Mouse (Mus musculus) adrenal gland, postnatal 10 days (tissue): ENCODE data around the gene Olfr470. TPM values are rescaled to one million over a fixed set of nuclear protein-coding genes. Genes with fewer than 3 reads are reported as not detected.
"Not testable (repeated sequence)": the region's sequence is repeated elsewhere in the genome, so short reads cannot be mapped to it uniquely, and the experiment has no call there.

Experiments
- DNase-seq: peaks from one replicate; pipeline ENCODE4 v3.0.0; 2021; ENCODE audit warnings: mixed read lengths
- long read RNA-seq, 2 experiments: library from polyadenylated mRNA; stranded (forward); transcript quantifications; one replicate each; pipeline ENCODE4 v2.0.0; 2021
- total RNA-seq, 2 experiments: library from RNA; stranded (reverse); gene quantifications; 2 replicates each; pipeline ENCODE4 v1.2.3; 2021

The Olfr470 gene
- not detected for total RNA-seq
- long read RNA-seq, experiment 1: 0 reads
- long read RNA-seq, experiment 2: 0 reads

GRCm38 (mm10) chr7:107847390-107847789, at the start of gene Olfr470:
TSS of gene Olfr470 (minus strand) at chr7:107847490.
- DNase-seq: not testable (repeated sequence)

- peak; percentile 5 for DNase-seq
Observed at GRCm38 (mm10) chr7:107841719-107842118, 5.6 kb downstream of the Olfr470 start.

- not testable (repeated sequence) for DNase-seq
Observed at GRCm38 (mm10) chr7:107825441-107825840, 21.8 kb downstream of the Olfr470 start, which contains the start of gene Olfr469. TSS of gene Olfr469 (minus strand) at chr7:107825541.

GRCm38 (mm10) chr7:107823867-107824266, 23.4 kb downstream of the Olfr470 start:
- not testable (repeated sequence) for DNase-seq

- no peak for DNase-seq
Observed at GRCm38 (mm10) chr7:107819442-107819841, 27.8 kb downstream of the Olfr470 start.

- no peak for DNase-seq
Observed at GRCm38 (mm10) chr7:107811963-107812362, 35.3 kb downstream of the Olfr470 start, which contains the start of gene Olfr467. TSS of gene Olfr467 (plus strand) at chr7:107812263.

GRCm38 (mm10) chr7:107802138-107802537, 45.2 kb downstream of the Olfr470 start:
- no peak for DNase-seq

- DNase-seq: no peak
Observed at GRCm38 (mm10) chr7:107801108-107801507, 46.2 kb downstream of the Olfr470 start, which contains the start of gene Ovch2. TSS of gene Ovch2 (minus strand) at chr7:107801208.

- DNase-seq: no peak
Observed at GRCm38 (mm10) chr7:107796500-107796899, 50.8 kb downstream of the Olfr470 start.

Other genes with a start within 250 kb of the Olfr470 start
- not detected for gene 5330417H12Rik, start 222.3 kb downstream of the Olfr470 start, total RNA-seq
- gene Cyb5r2, start 89.5 kb downstream of the Olfr470 start, total RNA-seq: not detected
- not detected for gene Ovch2, start 46.3 kb downstream of the Olfr470 start, total RNA-seq
- not detected for gene Olfr467, start 35.2 kb downstream of the Olfr470 start, total RNA-seq
- gene Olfr469, start 21.9 kb downstream of the Olfr470 start, total RNA-seq: not detected
- not detected for gene Olfr472, start 50.4 kb upstream of the Olfr470 start, total RNA-seq
- not detected for gene Olfr473, start 83.0 kb upstream of the Olfr470 start, total RNA-seq
- not detected for gene Olfr474, start 107.2 kb upstream of the Olfr470 start, total RNA-seq
- not detected for gene Olfr476, start 117.3 kb upstream of the Olfr470 start, total RNA-seq
- under 1 TPM in 1 of 2 experiments, not detected in 1; 0.09 TPM for gene Olfr477, start 139.2 kb upstream of the Olfr470 start, total RNA-seq
- gene Olfr478, start 186.5 kb upstream of the Olfr470 start, total RNA-seq: not detected
- not detected for gene Olfr479, start 203.2 kb upstream of the Olfr470 start, total RNA-seq
- not detected for gene Olfr480, start 219.9 kb upstream of the Olfr470 start, total RNA-seq
- not detected for gene Olfr481, start 232.4 kb upstream of the Olfr470 start, total RNA-seq